Mouse (Mus musculus) midbrain, postnatal 0 days (tissue): Measurements from ENCODE around the gene Gm20517. TPM values are rescaled to one million over a fixed set of nuclear protein-coding genes. Genes with fewer than 3 reads are reported as not detected.
"Not testable (repeated sequence)": the region's sequence is repeated elsewhere in the genome, so short reads cannot be mapped to it uniquely, and the experiment has no call there.

ENCODE experiments used
- ATAC-seq: fragments of 200-750 bp; cut with Nextera tagmentation; 2 replicates; pipeline ENCODE4 v1.8.0; 2017; ENCODE audit warnings: moderate number of reproducible peaks, mild to moderate bottlenecking, moderate TSS enrichment, moderate library complexity; ENCODE audit not compliant: low FRiP score
- DNase-seq: peaks from one replicate; pipeline ENCODE4 v3.0.0-alpha.2; 2015; ENCODE audit warnings: low spot score
- H3K27ac ChIP-seq: fragments of 300-500 bp; sonication (generic); 2 replicates; pipeline ENCODE4 v1.5.1; 2014; ENCODE audit warnings: low read depth, mild to moderate bottlenecking, low read length, mixed read lengths
- H3K27me3 ChIP-seq: fragments of 300-500 bp; sonication (generic); 2 replicates; pipeline ENCODE4 v1.6.1; 2014; ENCODE audit warnings: low read length, control low read depth, mixed read lengths; ENCODE audit not compliant: insufficient read depth
- H3K36me3 ChIP-seq: fragments of 300-500 bp; sonication (generic); 2 replicates; pipeline ENCODE4 v1.6.1; 2014; ENCODE audit warnings: low read length, control low read depth, mixed read lengths; ENCODE audit not compliant: insufficient read depth
- H3K4me1 ChIP-seq: fragments of 300-500 bp; sonication (generic); 2 replicates; pipeline ENCODE4 v1.6.1; 2014; ENCODE audit warnings: mild to moderate bottlenecking, control low read depth, antibody characterized with exemption, low read length, mixed read lengths; ENCODE audit not compliant: insufficient read depth
- H3K4me2 ChIP-seq: fragments of 300-500 bp; sonication (generic); 2 replicates; pipeline ENCODE4 v1.6.1; 2014; ENCODE audit warnings: low read depth, mild to moderate bottlenecking, low read length, mixed read lengths; ENCODE audit not compliant: poor library complexity, severe bottlenecking
- H3K4me3 ChIP-seq: fragments of 300-500 bp; sonication (generic); 2 replicates; pipeline ENCODE4 v1.5.1; 2014; ENCODE audit warnings: low read depth, mild to moderate bottlenecking, low read length, moderate library complexity
- H3K9ac ChIP-seq: fragments of 300-500 bp; sonication (generic); replicated peaks from 2 replicates; pipeline ENCODE4 v1.6.1; 2014; ENCODE audit warnings: mild to moderate bottlenecking, low read length, moderate library complexity, mixed read lengths; ENCODE audit not compliant: poor library complexity, severe bottlenecking
- H3K9me3 ChIP-seq: fragments of 300-500 bp; sonication (generic); 2 replicates; pipeline ENCODE4 v1.6.1; 2016; ENCODE audit warnings: low read length, control low read depth
- CTCF ChIP-seq: IDR thresholded peaks from 2 replicates; pipeline ENCODE4 v1.5.1; 2016; ENCODE audit warnings: antibody characterized with exemption, mild to moderate bottlenecking
- WGBS: fragments of 180-500 bp; shearing (Covaris S2); extraction: QIAGEN DNeasy Blood & Tissue Kit; methylation state at CpG from one replicate; pipeline ENCODE4 v1.1.7; 2014; 5-methylcytosine and 5-hydroxymethylcytosine counted together
- polyA plus RNA-seq: library from polyadenylated mRNA; unstranded; fragments of >200 nt; fragmentation: Nextera tagmentation; extraction: Ambion mirVana; gene quantifications from 2 replicates; pipeline ENCODE4 v1.2.1, GENCODE M21; 2015
- total RNA-seq: library from RNA; depleted of rRNA; stranded (reverse); fragments of >200 nt; gene quantifications from 2 replicates; pipeline ENCODE4 v1.2.3, GENCODE M21; 2014

Gene Gm20517
- total and polyA plus RNA-seq, 2 experiments from 2014 or later = 0.96 to 3.2 TPM

GRCm38 (mm10) chr17:47632181-47632840 is 20.9 kb downstream of the Gm20517 start:
- H3K9me3 ChIP-seq = no peaks in the 10 kb centered on the region
- H3K36me3 ChIP-seq = peaks cover 9% of the 10 kb centered on the region; the same call in 1 of the 2 replicates
- ATAC-seq = no peak
- no peak for DNase-seq
- H3K4me2 ChIP-seq = peak overlapping the region; percentile 9; the same call in 1 of the 2 replicates
- H3K4me1 ChIP-seq = peaks cover 7% of the 10 kb centered on the region; the same call in 1 of the 2 replicates
- TF ChIP-seq CTCF = no peak
- no peak overlapping the region for H3K9ac ChIP-seq
- H3K4me3 ChIP-seq = no peak overlapping the region
- H3K27me3 ChIP-seq = no peaks in the 10 kb centered on the region
- H3K27ac ChIP-seq = no peak overlapping the region
- 71% methylated on average over 4 of the region's 4 CpGs for WGBS

GRCm38 (mm10) chr17:47633999-47634770 is 22.8 kb downstream of the Gm20517 start:
- no peaks in the 10 kb centered on the region for H3K9me3 ChIP-seq
- H3K4me1 ChIP-seq = peaks cover 7% of the 10 kb centered on the region; the same call in 1 of the 2 replicates
- DNase-seq (no peak), ATAC-seq (no peak)
- peaks cover 9% of the 10 kb centered on the region; the same call in 1 of the 2 replicates for H3K36me3 ChIP-seq
- no peak overlapping the region for H3K4me3 ChIP-seq
- no peak overlapping the region for H3K4me2 ChIP-seq
- no peaks in the 10 kb centered on the region for H3K27me3 ChIP-seq
- H3K9ac ChIP-seq = no peak overlapping the region
- WGBS = 80% methylated on average over 7 of the region's 7 CpGs
- no peak overlapping the region for H3K27ac ChIP-seq
- no peak for TF ChIP-seq CTCF

- no peaks in the 10 kb centered on the region for H3K27me3 ChIP-seq
- DNase-seq (no peak), ATAC-seq (no peak)
- TF ChIP-seq CTCF = peak; percentile 37
- no peaks in the 10 kb centered on the region for H3K36me3 ChIP-seq
- no peak overlapping the region for H3K27ac ChIP-seq
- no peaks in the 10 kb centered on the region for H3K9me3 ChIP-seq
- no peak overlapping the region for H3K9ac ChIP-seq
- H3K4me1 ChIP-seq = no peaks in the 10 kb centered on the region
- 88% methylated on average over 2 of the region's 2 CpGs for WGBS
- H3K4me2 ChIP-seq = no peak overlapping the region
- H3K4me3 ChIP-seq = no peak overlapping the region
These were observed 31.6 kb downstream of the Gm20517 start for GRCm38 (mm10) chr17:47642992-47643391.

GRCm38 (mm10) chr17:47646683-47647082 is 35.3 kb downstream of the Gm20517 start:
- Histone ChIP-seq H3K4me2 (no peak overlapping the region), H3K27ac (no peak overlapping the region), H3K4me3 (no peak overlapping the region), H3K9me3 (no peaks in the 10 kb centered on the region), H3K9ac (no peak overlapping the region), H3K27me3 (no peaks in the 10 kb centered on the region), H3K36me3 (no peaks in the 10 kb centered on the region; the same call in 1 of the 2 replicates), H3K4me1 (no peaks in the 10 kb centered on the region)
- 65% methylated on average over 1 of the region's 1 CpGs for WGBS
- DNase-seq (peak; percentile 69), ATAC-seq (no peak)
- TF ChIP-seq CTCF = peak; percentile 72

GRCm38 (mm10) chr17:47648966-47649365 is 37.6 kb downstream of the Gm20517 start:
- Histone ChIP-seq H3K27me3 (no peaks in the 10 kb centered on the region), H3K4me3 (no peak overlapping the region), H3K36me3 (peaks cover 4% of the 10 kb centered on the region), H3K4me2 (no peak overlapping the region), H3K9ac (no peak overlapping the region), H3K9me3 (no peaks in the 10 kb centered on the region), H3K27ac (no peak overlapping the region), H3K4me1 (no peaks in the 10 kb centered on the region)
- no peak for DNase-seq
- WGBS = 44% methylated on average over 4 of the region's 4 CpGs
- no peak for ATAC-seq
- no peak for TF ChIP-seq CTCF

- Histone ChIP-seq H3K27me3 (no peaks in the 10 kb centered on the region), H3K27ac (no peak overlapping the region), H3K4me2 (no peak overlapping the region), H3K9me3 (no peaks in the 10 kb centered on the region), H3K4me3 (no peak overlapping the region), H3K9ac (no peak overlapping the region), H3K36me3 (peaks cover 11% of the 10 kb centered on the region), H3K4me1 (no peaks in the 10 kb centered on the region)
- no peak for ATAC-seq
- no peak for TF ChIP-seq CTCF
- 80% methylated on average over 2 of the region's 2 CpGs for WGBS
- DNase-seq = no peak
These were observed 40.6 kb downstream of the Gm20517 start for GRCm38 (mm10) chr17:47651953-47652352.

- not testable (repeated sequence) for H3K9ac ChIP-seq, H3K4me2 ChIP-seq, H3K9me3 ChIP-seq, H3K4me1 ChIP-seq, H3K4me3 ChIP-seq, H3K27me3 ChIP-seq, ATAC-seq, H3K27ac ChIP-seq, DNase-seq
- 96% methylated on average over 8 of the region's 8 CpGs for WGBS
- peaks cover 11% of the 10 kb centered on the region for H3K36me3 ChIP-seq
These were observed 43.0 kb downstream of the Gm20517 start for GRCm38 (mm10) chr17:47654346-47654745.
